Mouse (Mus musculus): ENCODE results near the gene Ufc1. TPM values are rescaled to one million over a fixed set of nuclear protein-coding genes. Genes with fewer than 3 reads are reported as not detected.

The Ufc1 gene
- polyA plus RNA-seq, 1 experiment, result 116 TPM

- peaks cover 25% of the 10 kb centered on the region for H3K36me3 ChIP-seq (ENCODE audit: control insufficient read depth, insufficient read depth)
- H3ac ChIP-seq (ENCODE audit: control insufficient read depth, insufficient read length), result no peak overlapping the region
- H3K79me2 ChIP-seq (ENCODE audit: control insufficient read depth, insufficient read depth), result peaks cover 14% of the 10 kb centered on the region
- TF ChIP-seq MYOG (IDR thresholded peaks at IDR 0.05; ENCODE audit: control insufficient read depth in 1 of 3, insufficient read depth in 1 of 3, insufficient read length in 2 of 3, low read depth in 2 of 3), result no peak
- no peak for TF ChIP-seq SRF (IDR thresholded peaks at IDR 0.05; ENCODE audit: control insufficient read depth, insufficient read length, low read depth)
- TF ChIP-seq CEBPB (IDR thresholded peaks at IDR 0.05; ENCODE audit: insufficient read depth, poor library complexity, severe bottlenecking), result no peak
- no peak for TF ChIP-seq MAX (IDR thresholded peaks at IDR 0.05; ENCODE audit: low read depth)
- TF ChIP-seq POLR2AphosphoS2 (IDR thresholded peaks at IDR 0.05; ENCODE audit: insufficient read length, low read depth), result no peak
- TF ChIP-seq POLR2A (IDR thresholded peaks at IDR 0.05; ENCODE audit: insufficient read length, low read depth), result no peak
- TF ChIP-seq E2F4 (IDR thresholded peaks at IDR 0.05; ENCODE audit: insufficient read depth), result no peak
- no peak for TF ChIP-seq TCF12 (IDR thresholded peaks at IDR 0.05; ENCODE audit: insufficient read depth, poor library complexity, severe bottlenecking)
- TF ChIP-seq USF1 (IDR thresholded peaks at IDR 0.05; ENCODE audit: low read depth), result no peak
- TF ChIP-seq REST (IDR thresholded peaks at IDR 0.05; ENCODE audit: insufficient read depth, insufficient read length), result no peak
- TF ChIP-seq TCF3 (IDR thresholded peaks at IDR 0.05; ENCODE audit: insufficient read length, low read depth), result no peak
- no peak for TF ChIP-seq MYOD1 (IDR thresholded peaks at IDR 0.05; ENCODE audit: control insufficient read depth in 1 of 3, insufficient read length in 2 of 3, low read depth in 2 of 3)
- no peak overlapping the region for H3K4me2 ChIP-seq (ENCODE audit: low read depth)
- no peaks in the 10 kb centered on the region for H3K27me3 ChIP-seq (ENCODE audit: control insufficient read depth, insufficient read depth, insufficient read length)
- H3K4me3 ChIP-seq, result no peak overlapping the region
Measured at GRCm38 (mm10) chr1:171239992-171240744, 54.7 kb downstream of the Ufc1 start.

Other genes starting within 250 kb of the Ufc1 start
- gene Fcgr3, start 230.1 kb downstream of the Ufc1 start, polyA plus RNA-seq (2012; fragmentation: generic; extraction: Trizol), result 0.05 TPM
- 2.2 TPM for gene Cfap126, start 181.1 kb downstream of the Ufc1 start, polyA plus RNA-seq (2012; fragmentation: generic; extraction: Trizol)
- gene Sdhc, start 144.4 kb downstream of the Ufc1 start, polyA plus RNA-seq (2012; fragmentation: generic; extraction: Trizol), result 169 TPM
- 0.11 TPM for gene Mpz, start 144.3 kb downstream of the Ufc1 start, polyA plus RNA-seq (2012; fragmentation: generic; extraction: Trizol)
- gene Pcp4l1, start 98.8 kb downstream of the Ufc1 start, polyA plus RNA-seq (2012; fragmentation: generic; extraction: Trizol), result 0.05 TPM
- gene Nr1i3, start 81.1 kb downstream of the Ufc1 start, polyA plus RNA-seq (2012; fragmentation: generic; extraction: Trizol), result 0.06 TPM
- gene Tomm40l, start 72.5 kb downstream of the Ufc1 start, polyA plus RNA-seq (2012; fragmentation: generic; extraction: Trizol), result 49.4 TPM
- not detected for gene Apoa2, start 70.0 kb downstream of the Ufc1 start, polyA plus RNA-seq (2012; fragmentation: generic; extraction: Trizol)
- not detected for gene Fcer1g, start 60.7 kb downstream of the Ufc1 start, polyA plus RNA-seq (2012; fragmentation: generic; extraction: Trizol)
- gene Adamts4, start 44.6 kb downstream of the Ufc1 start, polyA plus RNA-seq (2012; fragmentation: generic; extraction: Trizol), result 15.0 TPM
- gene Ndufs2, start 43.6 kb downstream of the Ufc1 start, polyA plus RNA-seq (2012; fragmentation: generic; extraction: Trizol), result 409 TPM
- 19.3 TPM for gene B4galt3, start 24.7 kb downstream of the Ufc1 start, polyA plus RNA-seq (2012; fragmentation: generic; extraction: Trizol)
- gene Ppox, start 13.8 kb downstream of the Ufc1 start, polyA plus RNA-seq (2012; fragmentation: generic; extraction: Trizol), result 11.7 TPM
- 21.0 TPM for gene Usp21, start 7.0 kb downstream of the Ufc1 start, polyA plus RNA-seq (2012; fragmentation: generic; extraction: Trizol)
- 59.9 TPM for gene Dedd, start 34.1 kb upstream of the Ufc1 start, polyA plus RNA-seq (2012; fragmentation: generic; extraction: Trizol)
- gene Nit1, start 50.6 kb upstream of the Ufc1 start, polyA plus RNA-seq (2012; fragmentation: generic; extraction: Trizol), result 31.8 TPM
- gene Pfdn2, start 50.6 kb upstream of the Ufc1 start, polyA plus RNA-seq (2012; fragmentation: generic; extraction: Trizol), result 111 TPM
- gene Klhdc9, start 65.8 kb upstream of the Ufc1 start, polyA plus RNA-seq (2012; fragmentation: generic; extraction: Trizol), result not detected
- gene Nectin4, start 75.1 kb upstream of the Ufc1 start, polyA plus RNA-seq (2012; fragmentation: generic; extraction: Trizol), result 0.08 TPM
- 0.02 TPM for gene Arhgap30, start 93.9 kb upstream of the Ufc1 start, polyA plus RNA-seq (2012; fragmentation: generic; extraction: Trizol)
- gene Usf1, start 116.3 kb upstream of the Ufc1 start, polyA plus RNA-seq (2012; fragmentation: generic; extraction: Trizol), result 106 TPM
- 0.41 TPM for gene Tstd1, start 123.8 kb upstream of the Ufc1 start, polyA plus RNA-seq (2012; fragmentation: generic; extraction: Trizol)
- 24.2 TPM for gene F11r, start 142.5 kb upstream of the Ufc1 start, polyA plus RNA-seq (2012; fragmentation: generic; extraction: Trizol)
- gene Alyref2, start 208.5 kb upstream of the Ufc1 start, polyA plus RNA-seq (2012; fragmentation: generic; extraction: Trizol), result 6.6 TPM
- not detected for gene Itln1, start 240.3 kb upstream of the Ufc1 start, polyA plus RNA-seq (2012; fragmentation: generic; extraction: Trizol)

Data from myocyte (in vitro differentiated cells).